ENCODE assay signal across 11 mouse cellular contexts in the genomic region with DNA sequence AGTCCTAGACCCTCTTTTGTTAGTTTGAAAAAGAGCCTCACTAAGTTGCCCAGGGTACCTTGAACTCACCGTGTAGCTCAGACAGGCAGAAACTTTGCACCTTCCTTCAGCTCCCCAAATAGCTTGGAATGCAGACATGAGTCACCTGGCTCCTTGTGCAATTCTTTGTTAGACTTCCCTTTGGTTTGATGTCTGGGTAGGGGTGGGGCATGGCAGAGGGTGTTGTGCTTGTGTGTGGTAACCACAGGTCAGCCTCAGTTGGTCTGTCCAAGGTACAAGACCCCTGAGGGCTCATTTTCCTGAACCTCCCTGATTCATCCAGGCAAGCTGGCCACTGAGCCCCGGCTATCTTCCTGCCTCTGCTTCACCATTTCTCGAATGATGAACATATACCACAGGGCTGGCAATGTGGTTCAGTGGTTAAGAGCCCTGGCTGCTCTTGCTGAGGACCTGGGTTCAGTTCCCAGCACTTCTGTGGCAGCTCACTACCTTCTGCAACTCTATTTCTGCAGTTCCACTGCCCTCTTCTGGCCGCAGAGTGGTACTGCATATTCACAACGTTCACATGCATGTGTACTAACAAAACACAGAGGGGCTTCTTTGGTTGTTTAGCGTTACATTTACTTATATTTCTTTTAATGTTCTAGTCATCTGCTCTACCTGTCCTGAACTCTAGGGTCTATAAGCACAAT. TPM values are rescaled to one million over a fixed set of nuclear protein-coding genes. Genes with fewer than 3 reads are reported as not detected.
DNase-seq lines count a peak whose midpoint lies in the region; ATAC-seq and TF ChIP-seq lines count a peak whose summit lies in the region.
"Had no signal": no experiment of that assay in that cellular context is flagged by ENCODE, and none has a peak within 500 bp of the region (broad histone marks: within the 10 kb centered on the region; RNA-seq: fewer than 3 reads in every experiment).

No protein-coding gene starts in this region.

- no peaks in the 10 kb centered on the region for H3K9me3 ChIP-seq in ES-E14 (ENCODE audit: control insufficient read depth, insufficient read depth, low read depth, low read length)
- no peaks in the 10 kb centered on the region for H3K9me3 ChIP-seq in liver, postnatal 0 days (ENCODE audit: low read length)
- no peaks in the 10 kb centered on the region for H3K9me3 ChIP-seq in midbrain, embryonic 13.5 days

- TF ChIP-seq CTCF in layer of hippocampus, adult 2 months (conservative IDR thresholded peaks at IDR 0.05): peak; percentile 69
- TF ChIP-seq CTCF in liver, postnatal 0 days (IDR thresholded peaks at IDR 0.05; ENCODE audit: low read depth): peak; percentile 63

- H3K4me1 ChIP-seq in ES-E14 (ENCODE audit: control insufficient read depth in 2 of 2, insufficient read depth in 2 of 2, low read length in 2 of 2, poor library complexity in 1 of 2): no peaks in the 10 kb centered on the region
- peaks cover 4% of the 10 kb centered on the region; the same call in 1 of the 2 replicates for H3K4me1 ChIP-seq in liver, postnatal 0 days (ENCODE audit: insufficient read depth)
- no peaks in the 10 kb centered on the region for H3K4me1 ChIP-seq in midbrain, embryonic 13.5 days (replicated peaks)

- no peak overlapping the region for H3K9ac ChIP-seq in ES-E14 (ENCODE audit: insufficient read depth, low read depth, low read length, poor library complexity, severe bottlenecking)
- no peak overlapping the region for H3K9ac ChIP-seq in liver, postnatal 0 days (replicated peaks)
- H3K9ac ChIP-seq in midbrain, embryonic 13.5 days (replicated peaks): no peak overlapping the region

- H3K36me3 ChIP-seq in ES-E14 (ENCODE audit: control insufficient read depth, insufficient read depth, low read length, poor library complexity, severe bottlenecking): no peaks in the 10 kb centered on the region
- no peaks in the 10 kb centered on the region for H3K36me3 ChIP-seq in liver, postnatal 0 days (replicated peaks; ENCODE audit: insufficient read depth, low read length)
- H3K36me3 ChIP-seq in midbrain, embryonic 13.5 days: no peaks in the 10 kb centered on the region

- H3K4me2 ChIP-seq in liver, postnatal 0 days (ENCODE audit: low read depth, low read length): no peak overlapping the region
- no peak overlapping the region for H3K4me2 ChIP-seq in midbrain, embryonic 13.5 days (replicated peaks)

- no peak for ATAC-seq in CD4-positive, CD25-positive, alpha-beta regulatory T cell, adult 4 months
- no peak for ATAC-seq in liver, postnatal 0 days
- ATAC-seq in midbrain, embryonic 13.5 days: no peak

- TF ChIP-seq EP300 in liver, postnatal 0 days (IDR thresholded peaks at IDR 0.05; ENCODE audit: low read depth): no peak

- H3K27ac ChIP-seq in layer of hippocampus, adult 2 months: no peak overlapping the region
- no peak overlapping the region for H3K27ac ChIP-seq in ES-E14 (ENCODE audit: insufficient read depth, low read depth, low read length, poor library complexity, severe bottlenecking)
- H3K27ac ChIP-seq in liver, postnatal 0 days (ENCODE audit: low read depth): no peak overlapping the region
- no peak overlapping the region for H3K27ac ChIP-seq in midbrain, embryonic 13.5 days

- in situ Hi-C loops in ES-E14 (cut with MboI; ENCODE audit: low sequenced_read_pairs in 2 of 2, unreplicated experiment in 2 of 2): no loop called here

- no peaks in the 10 kb centered on the region for H3K27me3 ChIP-seq in liver, postnatal 0 days (ENCODE audit: insufficient read depth, low read length)
- H3K27me3 ChIP-seq in midbrain, embryonic 13.5 days: no peaks in the 10 kb centered on the region

- no peak overlapping the region for H3K4me3 ChIP-seq in layer of hippocampus, adult 2 months
- no peak overlapping the region for H3K4me3 ChIP-seq in ES-E14 (ENCODE audit: insufficient read depth in 1 of 2, low read depth in 1 of 2, low read length in 2 of 2, poor library complexity in 1 of 2, severe bottlenecking in 1 of 2)
- no peak overlapping the region for H3K4me3 ChIP-seq in liver, postnatal 0 days (ENCODE audit: low read depth, low read length)
- no peak overlapping the region for H3K4me3 ChIP-seq in midbrain, embryonic 13.5 days (replicated peaks)

- peak; percentile 37 for DNase-seq in CD4-positive, CD25-positive, alpha-beta regulatory T cell, adult 2 months (ENCODE audit: low read depth, low spot score)
- no peak for DNase-seq in layer of hippocampus, adult 2 months (ENCODE audit: low spot score in 2 of 2)
- no peak for DNase-seq in layer of hippocampus, postnatal 25 days (ENCODE audit: extremely low spot score in 1 of 2, low spot score in 1 of 2)
- DNase-seq in ES-E14 (ENCODE audit: low read depth, low spot score): peak; percentile 26
- DNase-seq in liver, postnatal 0 days: no peak
- DNase-seq in urinary bladder, postnatal 10 days (ENCODE audit: low spot score): no peak
- DNase-seq: heart, postnatal 36 days; kidney, postnatal 4 days had no signal

- WGBS in liver, postnatal 0 days (ENCODE audit: insufficient replicate concordance): 67% methylated on average over 6 of the region's 6 CpGs
- WGBS in midbrain, embryonic 13.5 days: 78% methylated on average over 6 of the region's 6 CpGs

TF ChIP-seq in ES-E14, 5 proteins besides CTCF, POLR2A, EP300 and RAD21:
- 0 out of 2 replicates have a peak, but pooled peaks have one; percentile 14 for TF ChIP-seq ZC3H11A (IDR thresholded peaks at IDR 0.05; ENCODE audit: borderline replicate concordance, low read depth, low read length)
- TF ChIP-seq CHD2 (IDR thresholded peaks at IDR 0.05; ENCODE audit: low read depth, low read length): no peak

RNA-seq across cellular contexts. Expression of a gene that starts 0.7 kb away (rescaled TPM):
- polyA plus RNA-seq in CD4-positive, CD25-positive, alpha-beta regulatory T cell, adult 4 months (2017; shearing (Covaris generic)): not detected
- total RNA-seq in layer of hippocampus, adult 2 months (2021): under 1 TPM in 1 of 2 experiments, not detected in 1; 0.42 TPM
- total RNA-seq in layer of hippocampus, postnatal 25 days (2021): under 1 TPM; 0.12 to 0.19 TPM
- total RNA-seq in ES-E14 (2012; rRNA removed): 0.27 and 0.32 TPM in 2 replicates
- not detected in 2 replicates for polyA plus RNA-seq in liver, postnatal 0 days (2015; fragmentation: Nextera tagmentation; extraction: Ambion mirVana)
- not detected in 2 replicates for polyA plus RNA-seq in midbrain, embryonic 13.5 days (2015; fragmentation: Nextera tagmentation; extraction: Ambion mirVana)
- total RNA-seq: heart, postnatal 36 days; megakaryocyte, adult 5-6 weeks had no signal

RNA-seq across cellular contexts. Expression of a gene that starts 31.7 kb away (rescaled TPM):
- 10 to 100 TPM; 24.4 to 46.0 TPM for polyA plus RNA-seq in CD4-positive, CD25-positive, alpha-beta regulatory T cell, adult 4 months (2017; shearing (Covaris generic))
- 10 to 100 TPM; 55.5 to 61.3 TPM for total RNA-seq in layer of hippocampus, adult 2 months (2021)
- 10 to 100 TPM; 57.3 to 59.8 TPM for total RNA-seq in layer of hippocampus, postnatal 25 days (2021)
- total RNA-seq in ES-E14 (2012; rRNA removed): 29.1 and 32.6 TPM in 2 replicates
- polyA plus RNA-seq in liver, postnatal 0 days (2015; fragmentation: Nextera tagmentation; extraction: Ambion mirVana): 12.6 and 13.1 TPM in 2 replicates
- polyA plus RNA-seq in midbrain, embryonic 13.5 days (2015; fragmentation: Nextera tagmentation; extraction: Ambion mirVana): 38.5 and 40.5 TPM in 2 replicates

RNA-seq across cellular contexts. Expression of a gene that starts 31.8 kb away (rescaled TPM):
- polyA plus RNA-seq in CD4-positive, CD25-positive, alpha-beta regulatory T cell, adult 4 months (2017; shearing (Covaris generic)): 10 to 100 TPM; 28.8 to 33.4 TPM
- total RNA-seq in layer of hippocampus, adult 2 months (2021): 10 to 100 TPM; 39.7 to 42.3 TPM
- 10 to 100 TPM; 36.7 to 37.7 TPM for total RNA-seq in layer of hippocampus, postnatal 25 days (2021)
- 39.0 and 45.2 TPM in 2 replicates for total RNA-seq in ES-E14 (2012; rRNA removed)
- 17.6 and 19.2 TPM in 2 replicates for polyA plus RNA-seq in liver, postnatal 0 days (2015; fragmentation: Nextera tagmentation; extraction: Ambion mirVana)
- polyA plus RNA-seq in midbrain, embryonic 13.5 days (2015; fragmentation: Nextera tagmentation; extraction: Ambion mirVana): 74.7 and 76.1 TPM in 2 replicates

RNA-seq across cellular contexts. Expression of a gene that starts 45.0 kb away (rescaled TPM):
- polyA plus RNA-seq in CD4-positive, CD25-positive, alpha-beta regulatory T cell, adult 4 months (2017; shearing (Covaris generic)): 10 to 100 TPM; 26.8 to 44.1 TPM
- total RNA-seq in layer of hippocampus, adult 2 months (2021): 10 to 100 TPM; 75.1 to 78.3 TPM
- total RNA-seq in layer of hippocampus, postnatal 25 days (2021): 10 to 100 TPM; 64.7 to 72.4 TPM
- 40.5 and 66.0 TPM in 2 replicates for total RNA-seq in ES-E14 (2012; rRNA removed)
- 14.1 and 15.4 TPM in 2 replicates for polyA plus RNA-seq in liver, postnatal 0 days (2015; fragmentation: Nextera tagmentation; extraction: Ambion mirVana)
- polyA plus RNA-seq in midbrain, embryonic 13.5 days (2015; fragmentation: Nextera tagmentation; extraction: Ambion mirVana): 59.3 and 61.3 TPM in 2 replicates

RNA-seq across cellular contexts. Expression of a gene that starts 45.2 kb away (rescaled TPM):
- 10 to 100 TPM; 33.2 to 44.8 TPM for polyA plus RNA-seq in CD4-positive, CD25-positive, alpha-beta regulatory T cell, adult 4 months (2017; shearing (Covaris generic))
- total RNA-seq in layer of hippocampus, adult 2 months (2021): 10 to 100 TPM; 34.9 to 38.1 TPM
- total RNA-seq in layer of hippocampus, postnatal 25 days (2021): 10 to 100 TPM; 32.1 to 39.1 TPM
- 50.2 and 63.4 TPM in 2 replicates for total RNA-seq in ES-E14 (2012; rRNA removed)
- polyA plus RNA-seq in liver, postnatal 0 days (2015; fragmentation: Nextera tagmentation; extraction: Ambion mirVana): 26.1 and 26.5 TPM in 2 replicates
- polyA plus RNA-seq in midbrain, embryonic 13.5 days (2015; fragmentation: Nextera tagmentation; extraction: Ambion mirVana): 95.0 and 100 TPM in 2 replicates

Comparison
In these comparisons a context has a peak if more than half of its experiments do, and no peak if none do; other contexts are left out.
1. DNase-seq: peak in CD4-positive, CD25-positive, alpha-beta regulatory T cell, adult 2 months (single experiment) and ES-E14 (single experiment); none in layer of hippocampus, adult 2 months (0 of 2), layer of hippocampus, postnatal 25 days (0 of 2), liver, postnatal 0 days (single experiment) and urinary bladder, postnatal 10 days (single experiment).